In the genomic region with DNA sequence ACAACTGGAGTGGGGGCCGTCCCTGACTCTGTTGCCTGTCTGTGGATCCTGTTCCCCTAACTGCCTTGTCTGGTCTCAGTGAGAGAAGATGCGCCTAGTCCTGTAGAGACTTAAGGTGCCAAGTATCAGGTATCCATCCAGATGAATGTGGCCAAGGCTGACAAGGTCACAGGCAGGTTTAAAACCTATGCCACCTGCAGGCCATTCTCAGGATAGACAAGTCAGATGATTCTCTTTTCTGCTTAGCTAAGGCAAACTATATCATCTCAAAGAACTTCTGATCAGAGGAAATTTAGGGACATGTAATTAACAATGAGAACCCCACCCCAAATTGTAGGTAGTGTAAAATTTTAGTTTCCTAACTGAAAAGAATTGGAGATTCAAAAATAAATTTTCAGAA, we compare ENCODE assay signal across 21 mouse cellular contexts.
DNase-seq lines count a peak whose midpoint lies in the region; ATAC-seq lines count a peak whose summit lies in the region.
"Had no signal": no experiment of that assay in that cellular context is flagged by ENCODE, and none has a peak within 500 bp of the region (broad histone marks: within the 10 kb centered on the region; RNA-seq: fewer than 3 reads in every experiment).

No protein-coding gene starts in this region.

- H3K4me2 ChIP-seq in kidney, embryonic 15.5 days, result no peak overlapping the region
- H3K4me2 ChIP-seq in hindbrain, embryonic 13.5 days, result no peak overlapping the region
- H3K4me2 ChIP-seq: embryonic facial prominence, embryonic 15.5 days; heart, embryonic 11.5 days; hindbrain, embryonic 15.5 days; limb, embryonic 12.5 days; neural tube, embryonic 13.5 days had no signal

- DNase-seq in kidney, adult 9 months, result peak; percentile 27
- peak; percentile 31 for DNase-seq in thymus, postnatal 4 days
- no peak for DNase-seq in thymus, adult 18-20 months
- peak; percentile 22 for DNase-seq in T-cell, adult 2 months (ENCODE audit: low spot score)
- DNase-seq: cerebellum, postnatal 10 days; embryo, embryonic 11 days; gastrocnemius, postnatal 25 days; heart, postnatal 14 days; lung, postnatal 36 days; right cerebral cortex, postnatal 14 days had no signal

- no peak overlapping the region for H3K4me3 ChIP-seq in kidney, embryonic 15.5 days (replicated peaks)
- H3K4me3 ChIP-seq in hindbrain, embryonic 13.5 days, result no peak overlapping the region
- H3K4me3 ChIP-seq: embryonic facial prominence, embryonic 15.5 days; forebrain, embryonic 10.5 days; hindbrain, embryonic 15.5 days; left cerebral cortex, adult 2 months; limb, embryonic 12.5 days; midbrain, embryonic 10.5 days; neural tube, embryonic 13.5 days had no signal

- H3K27ac ChIP-seq in kidney, embryonic 15.5 days, result no peak overlapping the region
- H3K27ac ChIP-seq in hindbrain, embryonic 13.5 days, result no peak overlapping the region
- H3K27ac ChIP-seq: forebrain, embryonic 10.5 days; hindbrain, embryonic 15.5 days; left cerebral cortex, adult 2 months; midbrain, embryonic 10.5 days; neural tube, embryonic 13.5 days had no signal

- no peaks in the 10 kb centered on the region for H3K36me3 ChIP-seq in kidney, embryonic 15.5 days
- no peaks in the 10 kb centered on the region for H3K36me3 ChIP-seq in hindbrain, embryonic 13.5 days
- H3K36me3 ChIP-seq: embryonic facial prominence, embryonic 15.5 days; forebrain, embryonic 10.5 days; hindbrain, embryonic 15.5 days; limb, embryonic 12.5 days; midbrain, embryonic 10.5 days; neural tube, embryonic 13.5 days had no signal

- no peaks in the 10 kb centered on the region for H3K27me3 ChIP-seq in kidney, embryonic 15.5 days
- H3K27me3 ChIP-seq in hindbrain, embryonic 13.5 days, result no peaks in the 10 kb centered on the region
- H3K27me3 ChIP-seq: embryonic facial prominence, embryonic 15.5 days; hindbrain, embryonic 15.5 days; limb, embryonic 12.5 days; neural tube, embryonic 13.5 days had no signal

- H3K9me3 ChIP-seq in kidney, embryonic 15.5 days (replicated peaks), result no peaks in the 10 kb centered on the region
- no peaks in the 10 kb centered on the region for H3K9me3 ChIP-seq in hindbrain, embryonic 13.5 days
- H3K9me3 ChIP-seq: embryonic facial prominence, embryonic 15.5 days; forebrain, embryonic 10.5 days; hindbrain, embryonic 15.5 days; limb, embryonic 12.5 days; midbrain, embryonic 10.5 days; neural tube, embryonic 13.5 days had no signal

- WGBS in kidney, embryonic 15.5 days, result 86% methylated on average over 2 of the region's 2 CpGs
- 95% methylated on average over 2 of the region's 2 CpGs for WGBS in hindbrain, embryonic 13.5 days

- ATAC-seq in kidney, embryonic 15.5 days (replicated peaks; ENCODE audit: low FRiP score), result no peak
- no peak for ATAC-seq in hindbrain, embryonic 13.5 days (ENCODE audit: low FRiP score)
- ATAC-seq in granulocyte monocyte progenitor cell, adult 5-6 weeks (replicated peaks; ENCODE audit: poor library complexity, severe bottlenecking), result no peak

- H3K4me1 ChIP-seq in kidney, embryonic 15.5 days, result peaks cover 30% of the 10 kb centered on the region
- H3K4me1 ChIP-seq in hindbrain, embryonic 13.5 days (replicated peaks), result peaks cover 16% of the 10 kb centered on the region

- H3K9ac ChIP-seq in kidney, embryonic 15.5 days, result no peak overlapping the region
- H3K9ac ChIP-seq in hindbrain, embryonic 13.5 days, result no peak overlapping the region
- H3K9ac ChIP-seq: embryonic facial prominence, embryonic 15.5 days; hindbrain, embryonic 15.5 days; limb, embryonic 12.5 days; neural tube, embryonic 13.5 days had no signal

Comparison
In these comparisons a context has a peak if more than half of its experiments do, and no peak if none do; other contexts are left out.
1. DNase-seq: peak in kidney, adult 9 months (single experiment), thymus, postnatal 4 days (single experiment) and T-cell, adult 2 months (single experiment); none in thymus, adult 18-20 months (0 of 2).